ENCODE assay signal across 13 mouse cellular contexts in the genomic region with DNA sequence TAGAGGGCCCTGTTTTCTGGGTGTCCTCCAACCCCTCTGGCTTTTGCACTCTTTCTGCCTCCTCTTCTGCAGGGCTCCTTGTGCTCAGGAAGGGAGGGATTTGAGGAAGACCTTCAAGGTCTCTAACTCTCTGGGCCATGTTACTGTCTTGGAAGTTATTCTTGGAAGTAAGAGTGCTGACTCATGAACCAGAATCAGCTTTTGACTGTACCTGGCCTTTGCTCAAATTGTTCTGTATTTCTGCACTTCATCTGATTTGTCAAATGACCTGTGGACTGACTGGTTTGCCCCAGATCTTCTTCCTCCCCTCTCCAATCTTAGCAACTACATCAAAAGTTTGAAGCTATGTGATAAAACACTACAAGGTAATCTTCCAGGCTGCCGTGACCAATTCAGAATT.
"Had no signal": no experiment of that assay in that cellular context is flagged by ENCODE, and none has a peak within 500 bp of the region (broad histone marks: within the 10 kb centered on the region; RNA-seq: fewer than 3 reads in every experiment).

No protein-coding gene starts in this region.

- H3K9ac ChIP-seq: limb, embryonic 15.5 days; liver, embryonic 14.5 days; neural tube, embryonic 15.5 days had no signal

- H3K4me1 ChIP-seq: midbrain, embryonic 10.5 days had no signal

- H3K4me3 ChIP-seq: limb, embryonic 15.5 days; midbrain, embryonic 10.5 days; myocyte; neural tube, embryonic 15.5 days had no signal

- H3K9me3 ChIP-seq: limb, embryonic 15.5 days; midbrain, embryonic 10.5 days; neural tube, embryonic 15.5 days had no signal

- H3K27me3 ChIP-seq: limb, embryonic 15.5 days; neural tube, embryonic 15.5 days had no signal

- H3K4me2 ChIP-seq: limb, embryonic 15.5 days; neural tube, embryonic 15.5 days had no signal

- DNase-seq: kidney, postnatal 25 days; layer of hippocampus, adult 9-11 months; layer of hippocampus, postnatal 36 days; lung, adult 18-20 months; midbrain, embryonic 14.5 days; right cerebral cortex, adult 18-20 months; right cerebral cortex, postnatal 25 days; thymus, postnatal 36 days had no signal

- H3K27ac ChIP-seq: limb, embryonic 15.5 days; liver, embryonic 14.5 days; midbrain, embryonic 10.5 days; neural tube, embryonic 15.5 days had no signal

- H3K36me3 ChIP-seq: limb, embryonic 15.5 days; midbrain, embryonic 10.5 days; neural tube, embryonic 15.5 days had no signal
